Mouse (Mus musculus): Measurements from ENCODE around the gene Best3.

DNA sequence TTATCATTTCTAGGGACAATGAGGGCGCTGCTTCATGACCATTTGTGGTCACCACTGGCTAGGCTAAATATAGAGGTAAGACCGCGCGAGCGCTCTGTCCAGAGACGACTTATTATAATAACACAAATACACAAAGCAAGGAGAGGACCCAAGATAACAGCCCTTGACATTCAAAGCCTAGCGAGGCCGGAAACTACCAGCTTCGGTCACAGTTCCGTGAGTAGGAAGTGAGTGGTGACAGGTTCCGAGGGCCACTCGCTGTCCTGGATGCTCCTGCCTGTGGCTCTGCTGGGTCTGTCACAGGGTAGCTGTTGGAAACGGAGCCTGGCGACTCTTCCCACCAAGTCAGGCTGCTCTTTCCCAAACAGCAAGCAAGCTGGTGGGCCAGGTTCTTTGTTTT is 56.2 kb downstream of the Best3 start:
- no peak for TF ChIP-seq CTCF (IDR thresholded peaks at IDR 0.05; ENCODE audit: borderline replicate concordance, insufficient read depth, low read length)
- no peak for TF ChIP-seq POLR2A (IDR thresholded peaks at IDR 0.05; ENCODE audit: low read depth, low read length)
